Mouse (Mus musculus): ENCODE results near the gene Gm10577.
A peak's percentile ranks its signal among the peaks of the same experiment; 100 is the strongest.

Gm10577 gene

GRCm38 (mm10) chr4:100995617-100996016, 24.9 kb downstream of the Gm10577 start:
- DNase-seq (ENCODE audit: low read depth) = no peak

- no peak for DNase-seq (ENCODE audit: low read depth)
Observed at GRCm38 (mm10) chr4:100994442-100995255, 25.8 kb downstream of the Gm10577 start.

- DNase-seq (ENCODE audit: low read depth) = no peak
Observed at GRCm38 (mm10) chr4:100992086-100992485, 28.4 kb downstream of the Gm10577 start.

GRCm38 (mm10) chr4:100990996-100991395, 29.5 kb downstream of the Gm10577 start:
- no peak for DNase-seq (ENCODE audit: low read depth)

- peak; percentile 15 for DNase-seq (ENCODE audit: low read depth)
Observed at GRCm38 (mm10) chr4:100988231-100988799, 32.2 kb downstream of the Gm10577 start.

- no peak for DNase-seq (ENCODE audit: low read depth)
Observed at GRCm38 (mm10) chr4:100987187-100987586, 33.3 kb downstream of the Gm10577 start.

- DNase-seq (ENCODE audit: low read depth) = no peak
Observed at GRCm38 (mm10) chr4:100977522-100977921, 43.0 kb downstream of the Gm10577 start.

GRCm38 (mm10) chr4:100974455-100975035, 46.0 kb downstream of the Gm10577 start:
- no peak for DNase-seq (ENCODE audit: low read depth)

- no peak for DNase-seq (ENCODE audit: low read depth)
Observed at GRCm38 (mm10) chr4:100973641-100974454, 46.6 kb downstream of the Gm10577 start.
